ENCODE assay signal across 8 mouse cellular contexts in genomic region chr8:90955761-90956136, GRCm38 (mm10).
DNase-seq lines count a peak whose midpoint lies in the region; ATAC-seq and TF ChIP-seq lines count a peak whose summit lies in the region.

No protein-coding gene starts in this region.

- no peak for ATAC-seq in megakaryocyte, adult 5-6 weeks (ENCODE audit: poor library complexity, severe bottlenecking)
- no peak for ATAC-seq in limb, embryonic 15.5 days (ENCODE audit: insufficient number of reproducible peaks, low FRiP score, low TSS enrichment, low read depth)
- no peak for ATAC-seq in stomach, embryonic 16.5 days (ENCODE audit: insufficient read depth, low FRiP score)

- no peak for DNase-seq in cerebellum, adult 2 months
- no peak for DNase-seq in cerebellum, adult 11-12 months
- DNase-seq in left cerebral cortex, adult 11 months (ENCODE audit: low spot score), result no peak
- no peak for DNase-seq in thymus, postnatal 14 days

- peak overlapping the region; percentile 72 for H3K4me3 ChIP-seq in cerebellum, adult 2 months (replicated peaks; ENCODE audit: insufficient read depth, low read depth, low read length)
- H3K4me3 ChIP-seq in megakaryocyte, embryonic 14.5 days (replicated peaks), result peak overlapping the region; percentile 93
- peak overlapping the region; percentile 49 for H3K4me3 ChIP-seq in limb, embryonic 15.5 days
- H3K4me3 ChIP-seq in stomach, embryonic 16.5 days (replicated peaks; ENCODE audit: low read length), result peak overlapping the region; percentile 62

- no peak overlapping the region for H3K27ac ChIP-seq in cerebellum, adult 2 months (ENCODE audit: insufficient read depth, low read length)
- H3K27ac ChIP-seq in limb, embryonic 15.5 days, result peak overlapping the region; percentile 96
- peak overlapping the region; percentile 98 for H3K27ac ChIP-seq in stomach, embryonic 16.5 days (ENCODE audit: low read length)

- peaks cover 13% of the 10 kb centered on the region for H3K4me1 ChIP-seq in cerebellum, adult 2 months (ENCODE audit: control insufficient read depth, insufficient read depth, low read length)
- H3K4me1 ChIP-seq in megakaryocyte, embryonic 14.5 days, result peaks cover 44% of the 10 kb centered on the region
- H3K4me1 ChIP-seq in limb, embryonic 15.5 days, result peaks cover 15% of the 10 kb centered on the region
- peaks cover 19% of the 10 kb centered on the region for H3K4me1 ChIP-seq in stomach, embryonic 16.5 days (ENCODE audit: control insufficient read depth, insufficient read depth, low read length)

- H3K36me3 ChIP-seq in megakaryocyte, embryonic 14.5 days (replicated peaks; ENCODE audit: low read length), result peaks cover 19% of the 10 kb centered on the region
- H3K36me3 ChIP-seq in limb, embryonic 15.5 days, result no peaks in the 10 kb centered on the region
- no peaks in the 10 kb centered on the region for H3K36me3 ChIP-seq in stomach, embryonic 16.5 days (ENCODE audit: control insufficient read depth, insufficient read depth, low read length)

- TF ChIP-seq POLR2A in cerebellum, adult 2 months (IDR thresholded peaks at IDR 0.05; ENCODE audit: borderline replicate concordance, insufficient read depth, low read length), result no peak

- peak overlapping the region; percentile 60 for H3K4me2 ChIP-seq in limb, embryonic 15.5 days
- peak overlapping the region; percentile 80 for H3K4me2 ChIP-seq in stomach, embryonic 16.5 days (ENCODE audit: low read depth, low read length)

- no peak overlapping the region for H3K9ac ChIP-seq in limb, embryonic 15.5 days
- H3K9ac ChIP-seq in stomach, embryonic 16.5 days (ENCODE audit: low read length), result peak overlapping the region; percentile 83

- H3K9me3 ChIP-seq in megakaryocyte, embryonic 14.5 days, result no peaks in the 10 kb centered on the region
- H3K9me3 ChIP-seq in limb, embryonic 15.5 days, result no peaks in the 10 kb centered on the region
- H3K9me3 ChIP-seq in stomach, embryonic 16.5 days (replicated peaks; ENCODE audit: control insufficient read depth, low read length), result no peaks in the 10 kb centered on the region

- H3K27me3 ChIP-seq in cerebellum, adult 2 months (ENCODE audit: control insufficient read depth, insufficient read depth, low read length), result no peaks in the 10 kb centered on the region
- no peaks in the 10 kb centered on the region for H3K27me3 ChIP-seq in megakaryocyte, embryonic 14.5 days (replicated peaks)
- H3K27me3 ChIP-seq in limb, embryonic 15.5 days, result no peaks in the 10 kb centered on the region
- no peaks in the 10 kb centered on the region for H3K27me3 ChIP-seq in stomach, embryonic 16.5 days (ENCODE audit: control insufficient read depth, insufficient read depth, low read length)

- TF ChIP-seq CTCF in cerebellum, adult 2 months (IDR thresholded peaks at IDR 0.05; ENCODE audit: borderline replicate concordance, insufficient read depth, low read depth, low read length), result no peak
